Mouse (Mus musculus) kidney, postnatal 14 days (tissue): ENCODE measurements at regions not wholly inside any gene's neighbourhood (a gene's known extent, or its start where the extent isn't known, plus 50 kb on each side); places are given as distances from the start of the nearest gene placed in this dataset.

ENCODE experiments used
- DNase-seq: peaks from one replicate; pipeline ENCODE4 v3.0.0; 2022; ENCODE audit warnings: mixed read lengths

- no peak for DNase-seq
Observed at GRCm38 (mm10) chrX:11575571-11575970, 247.9 kb downstream of the H2al1j start.

DNA sequence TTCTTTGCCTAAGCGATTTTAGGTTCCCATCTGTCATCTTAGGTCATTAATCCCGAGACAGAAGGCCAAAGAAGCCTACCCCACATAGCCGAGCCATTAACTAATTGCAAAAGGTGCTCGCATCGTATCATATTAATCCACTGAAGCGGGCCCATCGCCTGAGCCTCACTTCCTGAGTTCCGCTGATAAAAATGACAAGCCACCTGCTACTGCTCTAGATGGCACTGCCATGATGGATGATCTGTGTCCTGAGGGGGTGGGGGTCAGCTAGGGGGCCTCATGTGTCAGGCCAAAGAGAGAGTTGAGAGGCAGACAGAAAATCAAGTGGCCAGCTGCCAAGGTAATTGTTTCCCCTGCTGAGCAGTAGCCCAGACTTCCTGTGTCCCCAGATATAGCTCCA is 248.7 kb downstream of the H2al1j start:
- DNase-seq: no peak

DNA sequence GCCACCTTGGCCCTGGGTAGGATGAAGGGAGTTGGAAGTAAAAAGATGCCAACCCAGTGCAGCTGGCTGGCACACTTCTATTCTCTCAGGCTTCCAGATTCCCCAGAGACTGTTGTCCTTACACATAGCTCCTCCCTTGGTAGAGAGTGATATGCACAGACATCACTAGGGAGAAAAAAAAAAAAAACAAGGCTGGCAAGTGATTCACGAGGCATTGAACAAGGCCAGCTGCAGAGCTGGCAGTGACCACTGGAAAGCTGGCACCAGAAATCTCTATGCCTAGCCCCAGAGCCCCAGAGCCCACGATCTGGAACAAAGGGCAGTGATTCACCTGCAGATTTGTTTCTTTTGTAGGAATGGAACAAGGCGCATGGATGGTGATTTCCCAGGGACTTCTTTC is 249.7 kb downstream of the H2al1j start:
- DNase-seq: no peak

GRCm38 (mm10) chrX:11585353-11585752 is 257.7 kb downstream of the H2al1j start:
- DNase-seq: no peak

DNA sequence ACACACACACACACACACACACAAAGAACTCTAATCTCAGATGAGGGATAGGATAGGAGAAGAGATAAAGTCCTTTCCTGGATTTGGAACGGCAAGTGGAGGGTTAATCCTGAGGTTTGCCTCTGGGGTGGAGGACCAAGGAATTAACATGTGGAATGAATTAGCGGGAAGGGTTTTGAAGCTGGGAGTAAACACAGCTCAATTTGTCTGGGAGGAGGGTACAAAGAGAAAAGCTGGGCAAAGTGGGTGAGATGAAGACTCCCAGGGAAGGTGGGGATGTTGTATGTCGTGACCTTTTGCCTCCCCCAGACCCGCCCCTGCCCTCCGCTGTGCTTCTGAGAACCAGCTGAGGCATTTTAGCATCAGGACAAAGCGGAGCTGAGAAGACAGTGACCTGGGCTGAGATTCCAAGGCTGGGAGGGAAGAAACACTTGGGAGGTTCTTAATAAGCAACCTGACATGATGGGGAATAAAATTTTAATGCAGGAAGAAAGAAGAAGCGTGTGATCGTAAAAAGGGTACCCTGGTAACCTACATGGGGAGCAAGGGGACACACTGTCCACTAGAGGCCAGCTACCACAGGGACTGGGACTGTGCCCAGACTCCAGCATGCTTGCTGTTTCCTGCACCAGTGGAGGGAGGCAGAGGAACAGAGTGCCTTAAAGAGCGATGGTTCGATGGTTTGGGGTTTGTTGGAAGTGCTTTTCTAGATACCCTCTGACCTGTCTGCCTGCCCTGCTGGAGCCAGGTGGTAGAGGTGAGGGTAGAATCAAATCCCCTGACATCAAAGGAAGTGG is 264.0 kb downstream of the H2al1j start:
- DNase-seq: peak; percentile 24

DNA sequence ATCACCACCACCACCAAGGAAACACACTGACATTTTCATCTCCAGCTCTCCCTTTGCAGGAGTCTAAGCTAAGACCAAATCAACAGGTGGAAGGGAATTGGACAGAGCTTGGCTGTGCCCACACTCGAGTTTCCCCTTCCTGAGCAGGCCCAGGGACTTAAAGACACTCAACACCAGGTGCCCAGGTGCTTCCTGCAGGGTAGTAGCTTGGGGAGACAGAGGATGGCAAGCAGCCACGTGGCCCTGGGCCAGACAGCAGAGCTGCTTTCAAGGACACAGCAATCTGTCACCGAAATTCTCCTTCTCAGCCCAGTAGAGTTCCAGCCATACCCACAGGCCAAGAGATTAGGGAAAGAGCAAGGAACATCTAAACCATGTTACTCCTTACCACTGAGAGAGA is 266.9 kb downstream of the H2al1j start:
- DNase-seq: peak; percentile 47

- no peak for DNase-seq
Observed at GRCm38 (mm10) chrX:11597548-11597947, 269.9 kb downstream of the H2al1j start.

DNA sequence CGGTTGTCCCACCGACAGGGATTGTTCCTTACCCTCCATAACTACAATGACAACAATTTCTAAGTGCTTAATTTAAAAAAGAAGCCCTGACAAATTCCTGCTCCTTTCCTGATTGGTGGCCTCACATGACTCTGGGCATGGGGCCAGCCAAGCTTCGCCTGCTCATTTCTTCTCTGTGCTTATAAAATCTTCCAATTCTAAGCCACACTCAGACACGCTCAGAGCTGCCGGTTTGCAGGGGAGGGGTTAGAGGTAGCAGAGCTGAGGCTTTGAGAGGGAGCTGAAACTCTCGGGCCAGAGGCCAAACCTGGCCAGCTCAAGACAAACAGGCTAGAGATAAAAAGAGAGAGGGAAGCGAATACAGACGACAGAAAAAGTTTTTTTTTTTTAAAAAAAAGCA is 286.6 kb downstream of the H2al1j start:
- DNase-seq: peak; percentile 75

DNA sequence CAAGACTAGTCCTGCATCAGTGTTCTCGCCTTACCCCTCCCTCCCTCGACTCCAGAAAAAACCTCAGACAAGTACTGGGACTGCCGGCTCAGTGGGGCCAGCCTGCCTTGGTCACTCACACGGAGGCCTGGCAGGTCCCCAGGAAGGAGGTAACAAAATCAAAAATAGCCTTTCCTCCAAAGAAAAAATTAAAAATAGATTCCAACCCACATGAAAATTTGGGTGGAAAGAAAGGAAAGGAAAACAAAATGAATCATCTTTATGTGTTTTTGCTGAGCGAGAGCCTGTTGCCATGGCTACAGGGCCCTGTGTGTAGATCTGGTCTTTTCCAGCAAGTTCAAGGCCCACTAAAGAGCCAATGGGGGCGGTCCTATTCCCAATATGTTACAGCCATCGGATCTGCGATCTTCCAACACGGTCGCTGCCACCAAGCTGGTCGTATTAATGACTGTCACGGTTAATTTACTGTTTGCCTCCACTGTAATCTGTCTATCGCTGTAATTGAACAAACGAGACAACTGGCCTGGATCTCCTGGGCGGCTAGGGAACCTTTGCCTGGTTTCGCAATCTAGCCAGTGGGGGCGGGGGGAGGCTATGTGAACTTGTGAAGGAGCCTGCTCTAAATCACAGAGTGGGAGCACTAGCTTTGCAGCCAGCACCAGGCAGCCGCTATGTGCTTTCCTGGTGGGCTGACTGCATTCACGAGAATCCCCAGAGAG is 293.6 kb downstream of the H2al1j start:
- DNase-seq: peak; percentile 62

DNA sequence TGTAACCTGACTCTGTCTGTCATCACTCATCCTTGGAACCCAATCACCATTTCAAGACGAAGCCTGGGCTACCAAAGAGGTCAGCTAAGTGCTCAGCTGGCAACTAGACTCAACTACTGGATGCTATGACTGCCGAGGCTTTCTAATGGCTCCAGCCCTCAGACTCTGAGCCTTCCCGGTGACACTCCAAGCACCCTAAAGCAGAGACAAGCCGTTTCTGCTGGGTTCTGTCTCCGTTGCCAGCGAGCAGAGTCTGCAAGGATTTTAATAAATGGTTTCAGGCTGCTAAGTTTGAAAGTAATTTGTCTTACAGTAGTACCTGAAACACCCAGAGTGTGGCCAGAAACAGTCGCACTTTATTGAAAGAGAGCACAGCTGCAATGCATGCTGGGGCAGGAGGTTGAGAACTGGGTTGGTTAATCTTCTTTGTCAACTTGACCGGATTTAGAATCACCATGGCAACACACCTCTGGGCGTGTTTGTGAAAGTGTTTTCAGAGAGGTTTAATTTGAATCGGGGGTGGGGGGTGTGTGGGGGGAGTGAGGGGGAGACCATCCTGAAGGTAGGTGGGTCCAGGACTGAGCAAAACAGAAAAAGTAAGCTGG is 298.8 kb downstream of the H2al1j start:
- no peak for DNase-seq

GRCm38 (mm10) chrX:11629362-11629761 is 301.7 kb downstream of the H2al1j start:
- DNase-seq: no peak

- peak; percentile 33 for DNase-seq
Observed at GRCm38 (mm10) chrX:11629906-11630305, 302.3 kb downstream of the H2al1j start.

DNA sequence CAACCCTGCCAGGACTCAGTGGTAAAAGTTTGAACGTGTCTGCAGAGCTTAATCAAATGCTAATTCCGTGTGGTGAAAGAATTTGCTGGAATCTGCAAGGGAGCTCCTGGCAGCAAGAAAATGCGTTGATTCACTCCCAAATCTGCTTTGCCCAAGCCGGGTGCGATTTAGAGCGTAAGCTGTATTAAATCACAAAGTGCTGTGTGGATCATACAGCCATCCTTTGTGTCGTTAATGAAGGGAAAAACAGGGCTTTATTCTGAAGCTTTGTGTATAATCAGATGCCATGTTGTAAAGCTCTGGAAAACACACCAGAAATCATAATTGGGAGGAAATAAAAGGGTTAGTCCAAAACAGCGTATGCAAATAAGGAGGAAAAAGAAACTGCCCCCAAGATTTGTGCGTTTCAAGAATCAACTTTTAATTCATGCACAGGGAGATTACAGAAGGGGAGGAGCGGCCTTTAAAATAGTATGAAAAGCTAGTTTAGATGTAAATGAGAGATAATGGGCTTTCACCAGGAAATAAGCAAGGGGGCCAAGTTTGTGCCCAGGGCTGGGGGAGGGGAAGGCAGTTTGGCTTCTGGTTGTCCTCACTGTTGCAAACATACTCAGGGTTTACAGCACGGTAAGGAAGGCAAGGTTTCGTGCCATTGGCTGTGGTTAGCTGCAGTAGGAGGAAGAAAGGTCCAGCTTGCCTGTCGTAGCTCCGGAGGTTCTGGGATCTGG is 303.7 kb downstream of the H2al1j start:
- peak; percentile 13 for DNase-seq

DNA sequence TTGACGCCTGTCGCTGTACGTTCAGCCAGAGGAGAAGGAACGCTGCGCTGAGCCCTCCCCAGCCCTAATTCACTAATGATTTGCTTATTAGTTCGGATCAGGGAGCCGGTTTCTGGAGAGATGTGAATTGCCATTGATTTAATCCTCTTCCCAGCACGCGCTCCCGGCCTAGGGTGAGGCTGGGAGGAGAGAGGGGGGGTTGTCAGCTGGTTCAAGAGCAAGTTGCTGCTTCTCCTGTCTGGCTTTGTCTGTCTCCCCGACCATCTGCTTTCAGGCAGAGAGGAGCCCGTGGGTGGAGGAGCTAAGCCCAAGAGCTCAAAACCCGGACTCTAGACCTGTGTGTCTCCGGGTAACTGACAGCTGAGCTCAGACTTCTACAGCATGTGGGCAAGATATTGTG is 304.4 kb downstream of the H2al1j start:
- no peak for DNase-seq

- DNase-seq: peak; percentile 15
Observed at GRCm38 (mm10) chrX:11633823-11634222, 306.2 kb downstream of the H2al1j start.

DNA sequence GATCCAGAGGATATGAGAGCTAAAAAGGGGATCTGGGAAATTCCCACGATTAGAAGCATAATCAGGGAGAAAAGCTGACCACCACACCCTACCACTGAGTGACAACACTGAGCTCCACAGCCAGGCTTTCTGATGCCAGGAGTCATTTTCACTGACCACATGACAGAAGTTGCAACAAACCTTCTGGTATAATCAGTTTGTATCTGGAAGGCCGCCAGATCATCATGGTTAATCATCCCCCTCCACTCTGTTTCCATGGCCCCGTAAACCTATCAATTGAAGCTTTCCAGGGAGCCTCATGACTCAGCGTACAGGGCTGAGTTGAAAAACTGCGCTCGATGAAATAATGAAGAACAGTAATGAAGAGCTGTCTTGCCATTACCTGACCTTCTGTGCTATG is 316.9 kb downstream of the H2al1j start:
- no peak for DNase-seq

GRCm38 (mm10) chrX:11646681-11647526 is 319.3 kb downstream of the H2al1j start:
- DNase-seq: no peak

- DNase-seq: no peak
Observed at GRCm38 (mm10) chrX:11647527-11647836, 319.9 kb downstream of the H2al1j start.

DNA sequence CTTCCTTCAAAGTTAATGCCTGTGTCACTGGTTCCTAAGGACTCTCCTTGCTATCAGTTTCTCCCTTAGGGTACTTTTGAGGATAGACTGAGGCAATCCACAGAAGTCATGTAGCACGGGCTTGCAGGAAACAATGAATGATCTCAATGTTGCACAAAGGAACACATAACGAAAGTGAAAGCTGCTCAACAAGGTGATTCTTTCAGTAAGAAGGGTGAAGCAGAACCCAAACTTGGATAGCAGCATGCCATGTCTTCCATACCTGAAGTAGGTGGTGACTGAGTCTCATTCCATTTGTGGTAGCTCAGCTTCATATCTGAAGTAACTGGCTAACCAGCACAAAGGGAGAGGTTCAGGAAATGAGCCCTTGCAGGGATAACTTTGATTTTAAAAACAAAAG is 325.7 kb downstream of the H2al1j start:
- DNase-seq: no peak

- DNase-seq: no peak
Observed at GRCm38 (mm10) chrX:11654976-11655375, 327.4 kb downstream of the H2al1j start.

DNA sequence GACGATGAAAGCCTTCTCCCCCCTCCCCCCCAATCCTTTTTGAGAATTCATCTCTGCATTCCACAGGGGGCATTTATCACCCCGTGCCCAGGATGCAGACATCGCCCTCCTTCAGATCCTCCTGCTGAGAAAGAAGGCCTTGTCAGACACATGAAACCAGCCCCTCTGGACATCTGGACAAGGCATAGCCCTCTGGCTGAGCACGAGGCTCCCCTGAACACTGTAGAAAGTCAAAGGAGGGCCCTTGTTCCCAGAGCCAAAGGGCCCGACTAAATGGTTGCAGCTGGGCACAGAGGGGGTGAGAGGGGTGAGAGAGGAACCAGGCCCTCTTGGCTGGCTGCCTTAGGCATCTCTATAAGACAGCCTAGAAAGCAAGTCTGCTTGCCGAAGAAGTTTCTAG is 327.8 kb downstream of the H2al1j start:
- DNase-seq: no peak

DNA sequence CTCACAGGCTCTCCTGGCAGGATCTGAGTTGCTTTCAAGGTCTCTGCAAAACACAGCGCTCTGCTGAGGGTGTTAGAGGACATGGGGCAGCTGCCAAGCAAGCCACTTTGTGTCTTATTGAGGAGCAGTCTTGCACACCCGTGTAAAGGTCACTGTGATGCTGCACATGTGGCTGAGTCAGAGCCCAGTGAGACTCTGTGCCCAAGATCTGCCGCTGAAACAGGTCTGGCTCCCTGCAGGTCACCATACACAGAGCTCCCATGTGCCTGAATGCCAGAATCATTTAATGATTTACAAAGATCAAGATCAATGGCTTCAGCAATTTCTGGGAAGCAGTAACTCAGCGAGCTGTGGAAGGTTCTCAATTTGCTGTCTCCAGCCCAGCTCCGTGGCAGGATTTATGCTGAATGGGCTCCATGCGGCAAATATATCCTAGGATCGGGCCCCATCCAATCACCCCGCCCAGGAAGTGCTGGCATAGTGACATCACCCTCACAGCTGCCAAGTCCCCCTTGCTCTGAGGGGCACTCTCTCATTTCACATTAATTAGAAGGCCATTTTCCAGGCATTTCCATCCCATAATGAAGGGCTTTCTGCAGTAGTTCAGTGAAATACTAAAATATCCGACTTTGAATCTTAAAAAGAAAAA is 330.1 kb downstream of the H2al1j start:
- DNase-seq: peak; percentile 36
